Mouse (Mus musculus) liver, postnatal 0 days (tissue): ENCODE data around the gene Crybb2. TPM values are rescaled to one million over a fixed set of nuclear protein-coding genes. Genes with fewer than 3 reads are reported as not detected.
A peak's percentile ranks its signal among the peaks of the same experiment; 100 is the strongest.

Experiments
- ATAC-seq: fragments of 200-750 bp; cut with Nextera tagmentation; 2 replicates; pipeline ENCODE4 v1.8.0; 2017; ENCODE audit warnings: mild to moderate bottlenecking, moderate library complexity
- DNase-seq: peaks from one replicate; pipeline ENCODE4 v3.0.0-alpha.2; 2016
- H3K27ac ChIP-seq: fragments of 300-500 bp; sonication (generic); 2 replicates; pipeline ENCODE4 v1.5.1; 2014; ENCODE audit warnings: antibody characterized with exemption, moderate library complexity, mild to moderate bottlenecking, low read depth
- H3K27me3 ChIP-seq: fragments of 300-500 bp; sonication (generic); 2 replicates; pipeline ENCODE4 v1.6.1; 2014; ENCODE audit warnings: low read length, control low read depth, mixed read lengths; ENCODE audit not compliant: insufficient read depth
- H3K36me3 ChIP-seq: fragments of 300-500 bp; sonication (generic); replicated peaks from 2 replicates; pipeline ENCODE4 v1.6.1; 2014; ENCODE audit warnings: mild to moderate bottlenecking, control low read depth, low read length, moderate library complexity, mixed read lengths; ENCODE audit not compliant: insufficient read depth
- H3K4me1 ChIP-seq: fragments of 300-500 bp; sonication (generic); 2 replicates; pipeline ENCODE4 v1.6.1; 2014; ENCODE audit warnings: antibody characterized with exemption, mild to moderate bottlenecking, control low read depth; ENCODE audit not compliant: insufficient read depth
- H3K4me2 ChIP-seq: fragments of 300-500 bp; sonication (generic); 2 replicates; pipeline ENCODE4 v1.6.1; 2014; ENCODE audit warnings: low read depth, mild to moderate bottlenecking, low read length, moderate library complexity, mixed read lengths
- H3K4me3 ChIP-seq: fragments of 300-500 bp; sonication (generic); 2 replicates; pipeline ENCODE4 v1.5.1; 2014; ENCODE audit warnings: low read depth, low read length
- H3K9ac ChIP-seq: fragments of 300-500 bp; sonication (generic); replicated peaks from 2 replicates; pipeline ENCODE4 v1.6.1; 2014; ENCODE audit warnings: mild to moderate bottlenecking, moderate library complexity
- H3K9me3 ChIP-seq: fragments of 300-500 bp; sonication (generic); 2 replicates; pipeline ENCODE4 v1.6.1; 2016; ENCODE audit warnings: mild to moderate bottlenecking, control low read depth, low read length, mixed read lengths
- CTCF ChIP-seq: sonication (generic); IDR thresholded peaks from 2 replicates; pipeline ENCODE4 v1.5.1; 2016; ENCODE audit warnings: antibody characterized with exemption, low read depth
- EP300 ChIP-seq: IDR thresholded peaks from 2 replicates; pipeline ENCODE4 v1.6.1; 2016; ENCODE audit warnings: antibody characterized with exemption, low read depth, mild to moderate bottlenecking
- WGBS: fragments of 180-500 bp; shearing (Covaris S2); extraction: QIAGEN DNeasy Blood & Tissue Kit; methylation state at CpG from one replicate; pipeline ENCODE4 v1.1.7; 2014; ENCODE audit not compliant: insufficient replicate concordance; 5-methylcytosine and 5-hydroxymethylcytosine counted together
- polyA plus RNA-seq: library from polyadenylated mRNA; unstranded; fragments of >200 nt; fragmentation: Nextera tagmentation; extraction: Ambion mirVana; gene quantifications from 2 replicates; pipeline ENCODE4 v1.2.1, GENCODE M21; 2015

Crybb2 gene
- polyA plus RNA-seq, 1 experiment from 2014 or later: not detected

- TF ChIP-seq CTCF (no peak), EP300 (no peak)
- no peak overlapping the region for H3K4me3 ChIP-seq
- no peak overlapping the region for H3K4me2 ChIP-seq
- WGBS: 81% methylated on average over 10 of the region's 10 CpGs
- ATAC-seq (no peak), DNase-seq (no peak)
- no peaks in the 10 kb centered on the region for H3K36me3 ChIP-seq
- H3K27ac ChIP-seq: no peak overlapping the region
- no peaks in the 10 kb centered on the region for H3K27me3 ChIP-seq
- H3K4me1 ChIP-seq: no peaks in the 10 kb centered on the region
- H3K9ac ChIP-seq: no peak overlapping the region
- no peaks in the 10 kb centered on the region for H3K9me3 ChIP-seq
Observed at GRCm38 (mm10) chr5:113045511-113046273, 24.2 kb downstream of the Crybb2 start.

- TF ChIP-seq EP300 (no peak), CTCF (no peak)
- H3K9ac ChIP-seq: no peak overlapping the region
- H3K27me3 ChIP-seq: no peaks in the 10 kb centered on the region
- 77% methylated on average over 8 of the region's 8 CpGs for WGBS
- no peak overlapping the region for H3K4me2 ChIP-seq
- no peak overlapping the region for H3K27ac ChIP-seq
- no peak for ATAC-seq
- no peaks in the 10 kb centered on the region for H3K36me3 ChIP-seq
- H3K9me3 ChIP-seq: no peaks in the 10 kb centered on the region
- H3K4me3 ChIP-seq: no peak overlapping the region
- DNase-seq: no peak
- no peaks in the 10 kb centered on the region for H3K4me1 ChIP-seq
Observed at GRCm38 (mm10) chr5:113043531-113043930, 26.4 kb downstream of the Crybb2 start.

GRCm38 (mm10) chr5:113041567-113042071 lies 28.3 kb downstream of the Crybb2 start:
- no peak overlapping the region for H3K27ac ChIP-seq
- H3K4me3 ChIP-seq: no peak overlapping the region
- no peaks in the 10 kb centered on the region for H3K36me3 ChIP-seq
- no peak for DNase-seq
- no peak for ATAC-seq
- no peak overlapping the region for H3K9ac ChIP-seq
- no peak for TF ChIP-seq EP300
- no peak for TF ChIP-seq CTCF
- 53% methylated on average over 5 of the region's 5 CpGs for WGBS
- no peaks in the 10 kb centered on the region for H3K9me3 ChIP-seq
- H3K4me2 ChIP-seq: no peak overlapping the region
- no peaks in the 10 kb centered on the region for H3K4me1 ChIP-seq
- no peaks in the 10 kb centered on the region for H3K27me3 ChIP-seq

- Histone ChIP-seq H3K4me1 (peaks cover 2% of the 10 kb centered on the region), H3K27ac (no peak overlapping the region), H3K4me3 (no peak overlapping the region), H3K9me3 (no peaks in the 10 kb centered on the region), H3K9ac (no peak overlapping the region), H3K4me2 (no peak overlapping the region), H3K27me3 (no peaks in the 10 kb centered on the region), H3K36me3 (no peaks in the 10 kb centered on the region)
- ATAC-seq (no peak), DNase-seq (no peak)
- TF ChIP-seq EP300: no peak
- no peak for TF ChIP-seq CTCF
- WGBS: 66% methylated on average over 6 of the region's 6 CpGs
Observed at GRCm38 (mm10) chr5:113040776-113041175, 29.1 kb downstream of the Crybb2 start.

- H3K4me1 ChIP-seq: peaks cover 13% of the 10 kb centered on the region
- no peak for DNase-seq
- ATAC-seq: no peak
- H3K27me3 ChIP-seq: no peaks in the 10 kb centered on the region
- no peak overlapping the region for H3K4me3 ChIP-seq
- no peak overlapping the region for H3K27ac ChIP-seq
- no peaks in the 10 kb centered on the region for H3K9me3 ChIP-seq
- H3K9ac ChIP-seq: no peak overlapping the region
- no peaks in the 10 kb centered on the region for H3K36me3 ChIP-seq
- TF ChIP-seq EP300 (no peak), CTCF (no peak)
- no peak overlapping the region for H3K4me2 ChIP-seq
- WGBS: 79% methylated on average over 6 of the region's 6 CpGs
Observed at GRCm38 (mm10) chr5:113038601-113039000, 31.3 kb downstream of the Crybb2 start.

- no peak for TF ChIP-seq CTCF
Observed at GRCm38 (mm10) chr5:113035094-113036047, 34.5 kb downstream of the Crybb2 start.

More at GRCm38 (mm10) chr5:113035094-113036047, 34.5 kb downstream of the Crybb2 start:
- no peak overlapping the region for H3K9ac ChIP-seq
- H3K27me3 ChIP-seq: no peaks in the 10 kb centered on the region
- H3K4me1 ChIP-seq: peaks cover 13% of the 10 kb centered on the region
- DNase-seq: peak; percentile 25
- H3K9me3 ChIP-seq: no peaks in the 10 kb centered on the region
- peak; percentile 77 for ATAC-seq
- peak overlapping the region; percentile 36; the same call in 1 of the 2 replicates for H3K4me2 ChIP-seq
- no peak overlapping the region for H3K4me3 ChIP-seq
- WGBS: 33% methylated on average over 10 of the region's 10 CpGs
- no peak overlapping the region for H3K27ac ChIP-seq
- no peaks in the 10 kb centered on the region for H3K36me3 ChIP-seq
